Comparison of ENCODE assay signal across 12 mouse cellular contexts in the genomic region with DNA sequence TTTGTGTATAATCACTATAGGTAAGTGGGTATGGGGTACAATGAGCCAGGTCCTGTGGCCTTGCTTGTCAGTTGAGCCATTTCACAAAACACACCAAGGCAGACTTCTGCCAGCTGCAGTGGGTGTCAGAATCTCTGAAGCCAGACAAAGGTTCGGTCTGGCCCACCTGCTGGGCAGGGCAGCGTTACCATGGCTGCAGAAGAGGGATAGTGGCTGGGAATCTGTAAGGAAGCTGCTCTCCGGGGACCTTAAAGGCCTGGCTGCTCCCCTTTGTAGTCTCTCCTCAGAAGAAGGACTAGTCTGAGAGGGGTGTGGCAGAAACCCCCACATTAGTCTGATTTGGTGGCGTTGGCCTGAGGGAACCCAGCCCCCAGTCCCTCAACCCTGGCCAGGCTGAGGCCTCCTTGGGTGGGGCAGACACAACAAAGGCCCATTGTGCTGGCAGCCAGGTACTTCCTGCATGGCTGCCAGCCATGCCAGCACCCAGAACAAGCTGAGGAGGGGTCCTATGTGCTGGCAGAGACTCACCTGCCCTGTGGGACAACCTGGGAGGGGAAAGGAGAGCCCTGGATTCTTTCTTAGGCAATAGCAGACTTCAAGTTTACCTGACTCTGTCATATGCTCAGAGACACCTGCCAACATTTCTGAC. TPM values are rescaled to one million over a fixed set of nuclear protein-coding genes. Genes with fewer than 3 reads are reported as not detected.
DNase-seq lines count a peak whose midpoint lies in the region; ATAC-seq and TF ChIP-seq lines count a peak whose summit lies in the region.
"Had no signal": no experiment of that assay in that cellular context is flagged by ENCODE, and none has a peak within 500 bp of the region (broad histone marks: within the 10 kb centered on the region; RNA-seq: fewer than 3 reads in every experiment).

No protein-coding gene starts in this region.

- 2% methylated on average over 4 of the region's 4 CpGs for WGBS in hindbrain, embryonic 11.5 days
- WGBS in hindbrain, embryonic 14.5 days: 6% methylated on average over 4 of the region's 4 CpGs
- WGBS in forebrain, embryonic 13.5 days: under 1% methylated on average over 4 of the region's 4 CpGs
- WGBS in midbrain, embryonic 13.5 days: 2% methylated on average over 4 of the region's 4 CpGs
- WGBS in heart, embryonic 11.5 days (ENCODE audit: insufficient replicate concordance): 21% methylated on average over 4 of the region's 4 CpGs

- H3K9me3 ChIP-seq in hindbrain, embryonic 11.5 days (ENCODE audit: control insufficient read depth, low read length): no peaks in the 10 kb centered on the region
- no peaks in the 10 kb centered on the region for H3K9me3 ChIP-seq in hindbrain, embryonic 14.5 days (ENCODE audit: control insufficient read depth, low read length)
- H3K9me3 ChIP-seq in ES-Bruce4 (replicated peaks; ENCODE audit: control insufficient read depth, insufficient read depth, low read length, poor library complexity, severe bottlenecking): no peaks in the 10 kb centered on the region
- no peaks in the 10 kb centered on the region for H3K9me3 ChIP-seq in forebrain, embryonic 13.5 days (replicated peaks)
- H3K9me3 ChIP-seq in midbrain, embryonic 13.5 days: no peaks in the 10 kb centered on the region
- H3K9me3 ChIP-seq in heart, embryonic 11.5 days (replicated peaks; ENCODE audit: control insufficient read depth, low read length): no peaks in the 10 kb centered on the region

- no peak for TF ChIP-seq POLR2A in ES-Bruce4 (IDR thresholded peaks at IDR 0.05; ENCODE audit: insufficient read depth, low read length)

- no peaks in the 10 kb centered on the region; the same call in 1 of the 2 replicates for H3K4me1 ChIP-seq in hindbrain, embryonic 11.5 days (replicated peaks; ENCODE audit: control insufficient read depth, insufficient read depth, low read length)
- peaks cover 8% of the 10 kb centered on the region; the same call in 1 of the 2 replicates for H3K4me1 ChIP-seq in hindbrain, embryonic 14.5 days (replicated peaks; ENCODE audit: control insufficient read depth, insufficient read depth, low read length)
- peaks cover 5% of the 10 kb centered on the region for H3K4me1 ChIP-seq in ES-Bruce4 (ENCODE audit: control insufficient read depth, insufficient read depth, low read length)
- peaks cover 8% of the 10 kb centered on the region for H3K4me1 ChIP-seq in forebrain, embryonic 13.5 days
- H3K4me1 ChIP-seq in midbrain, embryonic 13.5 days (replicated peaks): peaks cover 8% of the 10 kb centered on the region
- H3K4me1 ChIP-seq in heart, embryonic 11.5 days (ENCODE audit: control insufficient read depth, insufficient read depth, low read length): peaks cover 7% of the 10 kb centered on the region; the same call in 1 of the 2 replicates

- peak; percentile 45 for DNase-seq in hindbrain, embryonic 11.5 days (ENCODE audit: low spot score)
- DNase-seq in hindbrain, embryonic 14.5 days (ENCODE audit: low spot score): no peak
- DNase-seq in adrenal gland, postnatal 25 days: no peak
- DNase-seq in frontal cortex, postnatal 14 days (ENCODE audit: low spot score in 2 of 2): no peak
- DNase-seq: B cell, adult 2 months had no signal

- H3K27me3 ChIP-seq in hindbrain, embryonic 11.5 days (ENCODE audit: control insufficient read depth, insufficient read depth, low read length): no peaks in the 10 kb centered on the region
- H3K27me3 ChIP-seq in hindbrain, embryonic 14.5 days (ENCODE audit: control insufficient read depth, insufficient read depth, low read length): no peaks in the 10 kb centered on the region
- no peaks in the 10 kb centered on the region for H3K27me3 ChIP-seq in ES-Bruce4 (ENCODE audit: control insufficient read depth, insufficient read depth, low read length, poor library complexity, severe bottlenecking)
- H3K27me3 ChIP-seq in forebrain, embryonic 13.5 days: no peaks in the 10 kb centered on the region
- H3K27me3 ChIP-seq in midbrain, embryonic 13.5 days: no peaks in the 10 kb centered on the region
- H3K27me3 ChIP-seq in heart, embryonic 11.5 days (ENCODE audit: control insufficient read depth, insufficient read depth, low read length): peaks cover 7% of the 10 kb centered on the region; the same call in 1 of the 2 replicates

- H3K4me3 ChIP-seq in hindbrain, embryonic 11.5 days (ENCODE audit: low read depth, low read length): no peak overlapping the region
- no peak overlapping the region for H3K4me3 ChIP-seq in hindbrain, embryonic 14.5 days (replicated peaks; ENCODE audit: low read length)
- no peak overlapping the region for H3K4me3 ChIP-seq in ES-Bruce4 (ENCODE audit: low read depth, low read length)
- no peak overlapping the region for H3K4me3 ChIP-seq in forebrain, embryonic 13.5 days
- no peak overlapping the region for H3K4me3 ChIP-seq in midbrain, embryonic 13.5 days (replicated peaks)
- no peak overlapping the region for H3K4me3 ChIP-seq in heart, embryonic 11.5 days (ENCODE audit: low read depth, low read length)
- H3K4me3 ChIP-seq: gastrocnemius, adult 2 months had no signal

- no peak overlapping the region for H3K4me2 ChIP-seq in hindbrain, embryonic 11.5 days (replicated peaks; ENCODE audit: low read depth, low read length)
- no peak overlapping the region for H3K4me2 ChIP-seq in hindbrain, embryonic 14.5 days (replicated peaks)
- H3K4me2 ChIP-seq in forebrain, embryonic 13.5 days: no peak overlapping the region
- no peak overlapping the region for H3K4me2 ChIP-seq in midbrain, embryonic 13.5 days (replicated peaks)
- H3K4me2 ChIP-seq in heart, embryonic 11.5 days: no peak overlapping the region

- TF ChIP-seq CTCF in ES-Bruce4 (IDR thresholded peaks at IDR 0.05; ENCODE audit: low read depth, low read length): no peak

- H3K9ac ChIP-seq in hindbrain, embryonic 11.5 days (ENCODE audit: low read depth, low read length): no peak overlapping the region
- no peak overlapping the region for H3K9ac ChIP-seq in hindbrain, embryonic 14.5 days
- no peak overlapping the region for H3K9ac ChIP-seq in ES-Bruce4 (ENCODE audit: low read depth, poor library complexity, severe bottlenecking)
- no peak overlapping the region for H3K9ac ChIP-seq in forebrain, embryonic 13.5 days
- H3K9ac ChIP-seq in midbrain, embryonic 13.5 days (replicated peaks): no peak overlapping the region
- no peak overlapping the region for H3K9ac ChIP-seq in heart, embryonic 11.5 days (ENCODE audit: low read depth, low read length)

- TF ChIP-seq EP300 in ES-Bruce4 (IDR thresholded peaks at IDR 0.05; ENCODE audit: insufficient read depth, low read depth, low read length): no peak

- H3K36me3 ChIP-seq in hindbrain, embryonic 11.5 days (ENCODE audit: control insufficient read depth, insufficient read depth, low read length): no peaks in the 10 kb centered on the region
- no peaks in the 10 kb centered on the region for H3K36me3 ChIP-seq in hindbrain, embryonic 14.5 days (replicated peaks; ENCODE audit: control insufficient read depth, insufficient read depth)
- no peaks in the 10 kb centered on the region for H3K36me3 ChIP-seq in ES-Bruce4 (ENCODE audit: control insufficient read depth, insufficient read depth, low read length, poor library complexity, severe bottlenecking)
- H3K36me3 ChIP-seq in forebrain, embryonic 13.5 days (ENCODE audit: poor library complexity, severe bottlenecking): no peaks in the 10 kb centered on the region
- H3K36me3 ChIP-seq in midbrain, embryonic 13.5 days: no peaks in the 10 kb centered on the region
- no peaks in the 10 kb centered on the region for H3K36me3 ChIP-seq in heart, embryonic 11.5 days (ENCODE audit: control insufficient read depth, insufficient read depth, low read length)

- peak; percentile 35; the same call in 1 of the 2 replicates for ATAC-seq in hindbrain, embryonic 11.5 days (ENCODE audit: low FRiP score)
- no peak for ATAC-seq in hindbrain, embryonic 14.5 days (ENCODE audit: low FRiP score)
- no peak for ATAC-seq in forebrain, embryonic 13.5 days
- ATAC-seq in midbrain, embryonic 13.5 days: 0 out of 2 replicates have a peak, but pooled peaks have one; percentile 40
- no peak for ATAC-seq in heart, embryonic 11.5 days (replicated peaks; ENCODE audit: insufficient number of reproducible peaks, low FRiP score, low TSS enrichment)

- H3K27ac ChIP-seq in hindbrain, embryonic 11.5 days (ENCODE audit: low read depth, low read length): no peak overlapping the region
- no peak overlapping the region for H3K27ac ChIP-seq in hindbrain, embryonic 14.5 days
- H3K27ac ChIP-seq in ES-Bruce4 (ENCODE audit: insufficient read depth, low read length): 0 out of 2 replicates have a peak overlapping the region, but pooled peaks have one; percentile 26
- H3K27ac ChIP-seq in forebrain, embryonic 13.5 days: 0 out of 2 replicates have a peak overlapping the region, but pooled peaks have one; percentile 1
- peak overlapping the region; percentile 63 for H3K27ac ChIP-seq in midbrain, embryonic 13.5 days
- H3K27ac ChIP-seq in heart, embryonic 11.5 days (ENCODE audit: low read depth, low read length): no peak overlapping the region
- H3K27ac ChIP-seq: gastrocnemius, adult 2 months; macrophage had no signal

RNA-seq across cellular contexts. Expression of a gene that starts 4.8 kb away (rescaled TPM):
- polyA plus RNA-seq in hindbrain, embryonic 11.5 days (2014; fragmentation: Nextera tagmentation; extraction: Ambion mirVana): 0.10 TPM in 1 of 2 replicates, not detected in the other
- 0.11 TPM in 1 of 2 replicates, not detected in the other for polyA plus RNA-seq in hindbrain, embryonic 14.5 days (2014; fragmentation: Nextera tagmentation; extraction: Ambion mirVana)
- polyA plus RNA-seq in ES-Bruce4 (2011; ENCODE audit: insufficient read depth, insufficient read length, low read depth, missing spikeins): 2.5 and 3.3 TPM in 2 replicates
- not detected in 2 replicates for polyA plus RNA-seq in forebrain, embryonic 13.5 days (2015; fragmentation: Nextera tagmentation; extraction: Ambion mirVana)
- polyA plus RNA-seq in midbrain, embryonic 13.5 days (2015; fragmentation: Nextera tagmentation; extraction: Ambion mirVana): not detected in 2 replicates
- polyA plus RNA-seq in heart, embryonic 11.5 days (2014; fragmentation: Nextera tagmentation; extraction: Ambion mirVana): 0.36 TPM in 1 of 2 replicates, not detected in the other
- total RNA-seq in adrenal gland, postnatal 25 days (2021): 0.61 TPM in 1 of 2 replicates, not detected in the other
- total RNA-seq: gastrocnemius, adult 2 months; heart, postnatal 10 days had no signal
- polyA plus RNA-seq: macrophage had no signal

RNA-seq across cellular contexts. Expression of a gene that starts 38.0 kb away (rescaled TPM):
- polyA plus RNA-seq in hindbrain, embryonic 11.5 days (2014; fragmentation: Nextera tagmentation; extraction: Ambion mirVana): 0.74 and 2.4 TPM in 2 replicates
- 1.9 and 2.3 TPM in 2 replicates for polyA plus RNA-seq in hindbrain, embryonic 14.5 days (2014; fragmentation: Nextera tagmentation; extraction: Ambion mirVana)
- polyA plus RNA-seq in ES-Bruce4 (2011; ENCODE audit: insufficient read depth, insufficient read length, low read depth, missing spikeins): not detected in 2 replicates
- polyA plus RNA-seq in forebrain, embryonic 13.5 days (2015; fragmentation: Nextera tagmentation; extraction: Ambion mirVana): 0.83 and 0.98 TPM in 2 replicates
- 2.0 and 2.3 TPM in 2 replicates for polyA plus RNA-seq in midbrain, embryonic 13.5 days (2015; fragmentation: Nextera tagmentation; extraction: Ambion mirVana)
- 1.3 and 1.7 TPM in 2 replicates for polyA plus RNA-seq in heart, embryonic 11.5 days (2014; fragmentation: Nextera tagmentation; extraction: Ambion mirVana)
- total RNA-seq in adrenal gland, postnatal 25 days (2021): not detected in 2 replicates
- total RNA-seq: gastrocnemius, adult 2 months had no signal

RNA-seq across cellular contexts. Expression of a gene that starts 45.8 kb away (rescaled TPM):
- polyA plus RNA-seq in hindbrain, embryonic 11.5 days (2014; fragmentation: Nextera tagmentation; extraction: Ambion mirVana): 44.0 and 44.4 TPM in 2 replicates
- polyA plus RNA-seq in hindbrain, embryonic 14.5 days (2014; fragmentation: Nextera tagmentation; extraction: Ambion mirVana): 29.1 and 30.5 TPM in 2 replicates
- polyA plus RNA-seq in ES-Bruce4 (2011; ENCODE audit: insufficient read depth, insufficient read length, low read depth, missing spikeins): 39.7 and 47.7 TPM in 2 replicates
- polyA plus RNA-seq in forebrain, embryonic 13.5 days (2015; fragmentation: Nextera tagmentation; extraction: Ambion mirVana): 46.2 and 50.3 TPM in 2 replicates
- 36.6 and 40.6 TPM in 2 replicates for polyA plus RNA-seq in midbrain, embryonic 13.5 days (2015; fragmentation: Nextera tagmentation; extraction: Ambion mirVana)
- polyA plus RNA-seq in heart, embryonic 11.5 days (2014; fragmentation: Nextera tagmentation; extraction: Ambion mirVana): 23.6 and 26.5 TPM in 2 replicates
- total RNA-seq in adrenal gland, postnatal 25 days (2021): 13.5 and 16.7 TPM in 2 replicates

RNA-seq across cellular contexts. Expression of a gene that starts 50.3 kb away (rescaled TPM):
- polyA plus RNA-seq in hindbrain, embryonic 11.5 days (2014; fragmentation: Nextera tagmentation; extraction: Ambion mirVana): 0.39 and 0.73 TPM in 2 replicates
- 0.79 TPM in 1 of 2 replicates, not detected in the other for polyA plus RNA-seq in hindbrain, embryonic 14.5 days (2014; fragmentation: Nextera tagmentation; extraction: Ambion mirVana)
- polyA plus RNA-seq in ES-Bruce4 (2011; ENCODE audit: insufficient read depth, insufficient read length, low read depth, missing spikeins): 2.4 and 2.9 TPM in 2 replicates
- 0.63 and 1.1 TPM in 2 replicates for polyA plus RNA-seq in forebrain, embryonic 13.5 days (2015; fragmentation: Nextera tagmentation; extraction: Ambion mirVana)
- polyA plus RNA-seq in midbrain, embryonic 13.5 days (2015; fragmentation: Nextera tagmentation; extraction: Ambion mirVana): 0.57 TPM in 2 replicates
- 0.21 and 0.37 TPM in 2 replicates for polyA plus RNA-seq in heart, embryonic 11.5 days (2014; fragmentation: Nextera tagmentation; extraction: Ambion mirVana)
- 1.5 TPM in 1 of 2 replicates, not detected in the other for total RNA-seq in adrenal gland, postnatal 25 days (2021)

Comparison
In these comparisons a context has a peak if more than half of its experiments do, and no peak if none do; other contexts are left out.
1. ATAC-seq: peak in hindbrain, embryonic 11.5 days (single experiment) and midbrain, embryonic 13.5 days (single experiment); none in hindbrain, embryonic 14.5 days (single experiment), forebrain, embryonic 13.5 days (single experiment) and heart, embryonic 11.5 days (single experiment).
2. H3K27ac ChIP-seq: peak in ES-Bruce4 (single experiment), forebrain, embryonic 13.5 days (single experiment) and midbrain, embryonic 13.5 days (single experiment); none in hindbrain, embryonic 11.5 days (single experiment), hindbrain, embryonic 14.5 days (single experiment) and heart, embryonic 11.5 days (single experiment).